ENCODE assay signal across 10 mouse cellular contexts in genomic region chr8:121736236-121736635, GRCm38 (mm10). TPM values are rescaled to one million over a fixed set of nuclear protein-coding genes. Genes with fewer than 3 reads are reported as not detected.
DNase-seq lines count a peak whose midpoint lies in the region; ATAC-seq and TF ChIP-seq lines count a peak whose summit lies in the region.
"Had no signal": no experiment of that assay in that cellular context is flagged by ENCODE, and none has a peak within 500 bp of the region (broad histone marks: within the 10 kb centered on the region; RNA-seq: fewer than 3 reads in every experiment).

No protein-coding gene starts in this region.

- peak; percentile 4 for DNase-seq in liver, adult 2 months (ENCODE audit: extremely low read depth, low read depth, low spot score)
- DNase-seq in adrenal gland, adult 18-20 months (ENCODE audit: low spot score in 2 of 2) = peak; percentile 30 to 33
- peak; percentile 72 for DNase-seq in heart, postnatal 4 days
- DNase-seq in mesoderm, embryonic 11.5 days (ENCODE audit: low read depth, low spot score) = peak; percentile 90
- no peak for DNase-seq in right cerebral cortex, postnatal 25 days
- no peak for DNase-seq in left cerebral cortex, postnatal 4 days
- no peak for DNase-seq in layer of hippocampus, adult 9-10 months (ENCODE audit: low spot score)

- no peak overlapping the region for H3K9ac ChIP-seq in liver, adult 2 months (ENCODE audit: low read depth, low read length)
- no peak overlapping the region for H3K9ac ChIP-seq in liver, embryonic 12.5 days
- H3K9ac ChIP-seq: embryonic facial prominence, embryonic 12.5 days had no signal

- no peaks in the 10 kb centered on the region; the same call in 1 of the 2 replicates for H3K27me3 ChIP-seq in liver, adult 2 months (ENCODE audit: control insufficient read depth, insufficient read depth, low read length)
- H3K27me3 ChIP-seq in liver, embryonic 12.5 days (replicated peaks) = peaks cover 36% of the 10 kb centered on the region

- H3K79me2 ChIP-seq in liver, adult 2 months (ENCODE audit: control insufficient read depth, insufficient read depth, low read length) = no peaks in the 10 kb centered on the region

- H3K9me3 ChIP-seq in liver, embryonic 12.5 days (replicated peaks) = no peaks in the 10 kb centered on the region
- H3K9me3 ChIP-seq: embryonic facial prominence, embryonic 12.5 days had no signal

- TF ChIP-seq CTCF in liver, adult 2 months (IDR thresholded peaks at IDR 0.05; ENCODE audit: low read depth, low read length) = no peak

- no peak for TF ChIP-seq POLR2A in liver, adult 2 months (IDR thresholded peaks at IDR 0.05; ENCODE audit: extremely low read depth, insufficient read depth, low read length)

- intact Hi-C loops in left cerebral cortex, postnatal 4 days (cut with DNase I) = no loop called here

- H3K4me1 ChIP-seq in liver, adult 2 months (ENCODE audit: control insufficient read depth, insufficient read depth, low read length) = no peaks in the 10 kb centered on the region
- H3K4me1 ChIP-seq in liver, embryonic 12.5 days = no peaks in the 10 kb centered on the region
- H3K4me1 ChIP-seq: embryonic facial prominence, embryonic 12.5 days had no signal

- H3K4me2 ChIP-seq in liver, embryonic 12.5 days = no peak overlapping the region
- H3K4me2 ChIP-seq: embryonic facial prominence, embryonic 12.5 days had no signal

- no peaks in the 10 kb centered on the region for H3K36me3 ChIP-seq in liver, adult 2 months (ENCODE audit: control insufficient read depth, insufficient read depth, low read length)
- no peaks in the 10 kb centered on the region for H3K36me3 ChIP-seq in liver, embryonic 12.5 days
- H3K36me3 ChIP-seq: embryonic facial prominence, embryonic 12.5 days had no signal

- no peak overlapping the region for H3K27ac ChIP-seq in liver, adult 2 months (replicated peaks; ENCODE audit: insufficient read depth, low read depth, low read length)
- H3K27ac ChIP-seq in liver, embryonic 12.5 days = no peak overlapping the region
- H3K27ac ChIP-seq: embryonic facial prominence, embryonic 12.5 days; macrophage had no signal

- 16% methylated on average over 7 of the region's 7 CpGs for WGBS in liver, adult 2 months
- WGBS in liver, embryonic 12.5 days (ENCODE audit: insufficient replicate concordance) = 9% methylated on average over 7 of the region's 7 CpGs

- no peak overlapping the region for H3K4me3 ChIP-seq in liver, adult 2 months (ENCODE audit: insufficient read depth, low read depth, low read length)
- H3K4me3 ChIP-seq in liver, embryonic 12.5 days = no peak overlapping the region
- H3K4me3 ChIP-seq: embryonic facial prominence, embryonic 12.5 days had no signal

- ATAC-seq in liver, embryonic 12.5 days = no peak

RNA-seq across cellular contexts. Expression of gene Jph3, which starts 6.8 kb away (rescaled TPM):
- total RNA-seq in liver, adult 2 months (2014; rRNA removed) = not detected in 2 replicates
- not detected in 2 replicates for polyA plus RNA-seq in liver, adult 2 months (2012; rRNA removed)
- polyA plus RNA-seq in liver, embryonic 12.5 days (2016; fragmentation: Nextera tagmentation; extraction: Ambion mirVana) = 0.13 and 0.24 TPM in 2 replicates
- 1 to 10 TPM; 2.3 to 3.3 TPM for total RNA-seq in adrenal gland, adult 18-20 months (2021)
- total RNA-seq in heart, postnatal 4 days (2021) = under 1 TPM in 1 of 2 experiments, not detected in 1; 0.07 TPM
- total RNA-seq in left cerebral cortex, postnatal 4 days (2021) = 100 to 1,000 TPM; 116 to 119 TPM

Comparison
In these comparisons a context has a peak if more than half of its experiments do, and no peak if none do; other contexts are left out.
1. DNase-seq: peak in liver, adult 2 months (single experiment), adrenal gland, adult 18-20 months (2 of 2), heart, postnatal 4 days (single experiment) and mesoderm, embryonic 11.5 days (single experiment); none in right cerebral cortex, postnatal 25 days (single experiment), left cerebral cortex, postnatal 4 days (single experiment) and layer of hippocampus, adult 9-10 months (single experiment).
2. RNA of gene Jph3, which starts 6.8 kb away (total RNA-seq): 116 to 119 TPM in left cerebral cortex, postnatal 4 days; 2.3 to 3.3 TPM in adrenal gland, adult 18-20 months, 0.07 TPM in heart, postnatal 4 days and not detected in liver, adult 2 months; every median in the first group is over 10 times any median in the second.